Mouse (Mus musculus): Measurements from ENCODE around the gene Gpalpp1. TPM values are rescaled to one million over a fixed set of nuclear protein-coding genes. Genes with fewer than 3 reads are reported as not detected.

Gpalpp1 gene
- polyA plus RNA-seq, 1 experiment from 2014 or later = 12.2 TPM

DNA sequence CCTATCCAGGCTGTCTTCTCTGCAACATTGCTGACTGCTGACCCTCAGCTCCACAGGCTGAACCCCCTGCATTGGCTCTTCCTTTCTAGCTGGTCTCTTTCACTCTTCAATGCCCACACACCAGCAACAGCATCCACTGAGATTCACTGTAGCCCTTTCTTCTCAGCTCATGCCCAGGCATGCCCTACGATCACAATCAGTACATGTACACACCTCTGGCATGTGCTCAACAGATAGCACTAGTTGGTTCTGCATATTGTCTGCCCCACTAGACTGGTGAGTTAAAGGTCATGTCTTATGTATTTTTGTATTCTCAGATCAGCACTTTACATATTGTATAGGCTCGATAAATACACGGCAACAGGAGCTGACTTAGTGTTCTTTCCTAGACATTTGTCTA lies 26.4 kb downstream of the Gpalpp1 start:
- Histone ChIP-seq H3K9me3 (no peaks in the 10 kb centered on the region), H3K9ac (no peak overlapping the region), H3K27me3 (no peaks in the 10 kb centered on the region), H3K4me3 (no peak overlapping the region), H3K4me1 (replicated peaks) (no peaks in the 10 kb centered on the region), H3K27ac (replicated peaks) (no peak overlapping the region), H3K36me3 (peaks cover 7% of the 10 kb centered on the region), H3K4me2 (no peak overlapping the region)
- no peak for ATAC-seq (ENCODE audit: low FRiP score, low read depth)
- 87% methylated on average over 3 of the region's 3 CpGs for WGBS

DNA sequence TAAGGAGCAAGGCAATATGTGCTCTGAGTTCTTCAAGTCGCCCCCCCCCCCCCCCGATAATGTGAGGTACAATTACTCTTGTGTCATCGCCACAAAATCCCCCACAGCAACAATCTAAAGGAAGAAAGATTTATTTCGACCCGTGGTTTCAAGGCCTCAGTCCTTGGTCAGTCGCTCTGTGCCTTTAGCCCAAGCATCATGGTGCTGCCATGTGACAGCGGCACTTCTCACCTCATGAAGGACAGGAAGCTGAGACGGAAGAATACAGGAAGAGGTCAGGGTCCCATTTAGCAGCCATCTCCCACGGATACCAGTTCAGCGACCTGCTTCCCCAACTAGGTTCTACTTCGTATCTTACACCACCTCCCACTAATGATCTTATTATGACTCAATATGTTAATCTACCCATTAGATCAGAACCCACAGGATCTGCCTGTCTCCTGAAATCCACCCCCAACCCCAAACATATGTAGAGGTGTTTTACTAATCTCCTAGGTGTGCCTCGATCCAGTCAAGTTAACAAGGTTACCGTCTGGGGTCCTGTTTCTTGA lies 28.4 kb downstream of the Gpalpp1 start:
- Histone ChIP-seq H3K4me3 (no peak overlapping the region), H3K27ac (replicated peaks) (no peak overlapping the region), H3K9me3 (no peaks in the 10 kb centered on the region), H3K9ac (no peak overlapping the region), H3K36me3 (0 out of 2 replicates have a peak, but pooled peaks cover 3% of the 10 kb centered on the region), H3K4me1 (replicated peaks) (no peaks in the 10 kb centered on the region), H3K4me2 (no peak overlapping the region), H3K27me3 (no peaks in the 10 kb centered on the region)
- 87% methylated on average over 13 of the region's 13 CpGs for WGBS
- ATAC-seq (ENCODE audit: low FRiP score, low read depth) = no peak

DNA sequence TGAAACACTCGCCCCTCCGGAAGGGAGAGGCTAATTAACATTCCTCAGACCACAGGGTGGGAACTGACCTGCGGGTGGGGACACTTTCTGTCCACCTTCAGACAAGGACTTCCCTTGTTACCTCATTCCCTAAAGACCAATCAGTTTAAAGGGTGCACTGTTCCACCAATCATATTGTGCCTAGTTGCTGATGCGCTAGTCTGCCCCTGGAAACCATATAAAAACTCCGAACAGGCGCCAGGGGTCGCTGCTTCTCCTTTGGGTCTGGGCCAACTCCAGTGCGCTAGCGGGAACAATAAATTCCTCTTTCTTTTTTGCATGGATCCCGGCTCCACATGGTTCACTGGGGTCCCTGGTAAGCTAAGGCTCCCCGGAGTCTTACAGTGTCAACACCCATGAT lies 29.1 kb downstream of the Gpalpp1 start:
- H3K4me2 ChIP-seq = no peak overlapping the region
- H3K9me3 ChIP-seq = no peaks in the 10 kb centered on the region
- no peak overlapping the region for H3K9ac ChIP-seq
- H3K27ac ChIP-seq (replicated peaks) = no peak overlapping the region
- no peaks in the 10 kb centered on the region for H3K36me3 ChIP-seq
- H3K4me1 ChIP-seq (replicated peaks) = peaks cover 7% of the 10 kb centered on the region
- WGBS = 66% methylated on average over 11 of the region's 11 CpGs
- no peaks in the 10 kb centered on the region for H3K27me3 ChIP-seq
- ATAC-seq (ENCODE audit: low FRiP score, low read depth) = no peak
- H3K4me3 ChIP-seq = no peak overlapping the region

DNA sequence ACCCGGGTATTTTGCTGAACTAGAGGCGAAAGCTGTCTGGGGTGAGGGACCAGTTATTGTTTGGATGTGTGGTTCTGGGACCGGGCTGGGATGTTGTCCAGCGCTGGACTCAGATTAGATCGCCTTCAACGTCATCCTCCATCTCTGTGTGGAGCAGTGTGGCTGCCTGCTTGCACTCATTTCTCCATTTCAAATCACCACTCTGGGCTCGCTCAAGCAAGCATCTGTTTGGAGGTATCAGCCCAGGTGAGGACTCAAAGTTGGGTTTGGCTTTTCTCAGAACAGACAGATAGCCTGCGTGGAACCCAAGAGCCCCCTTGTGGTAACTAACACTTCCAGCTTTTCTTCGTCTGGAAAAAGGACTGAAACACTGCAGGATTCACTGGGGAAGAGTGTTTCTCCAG lies 33.5 kb downstream of the Gpalpp1 start:
- H3K9me3 ChIP-seq = no peaks in the 10 kb centered on the region
- 39% methylated on average over 9 of the region's 9 CpGs for WGBS
- no peaks in the 10 kb centered on the region for H3K27me3 ChIP-seq
- no peak overlapping the region for H3K9ac ChIP-seq
- H3K4me3 ChIP-seq = no peak overlapping the region
- peak overlapping the region; percentile 55 for H3K27ac ChIP-seq (replicated peaks)
- H3K4me1 ChIP-seq (replicated peaks) = peaks cover 14% of the 10 kb centered on the region
- ATAC-seq (ENCODE audit: low FRiP score, low read depth) = peak; percentile 73; the same call in 1 of the 2 replicates
- H3K4me2 ChIP-seq = peak overlapping the region; percentile 30
- H3K36me3 ChIP-seq = no peaks in the 10 kb centered on the region

DNA sequence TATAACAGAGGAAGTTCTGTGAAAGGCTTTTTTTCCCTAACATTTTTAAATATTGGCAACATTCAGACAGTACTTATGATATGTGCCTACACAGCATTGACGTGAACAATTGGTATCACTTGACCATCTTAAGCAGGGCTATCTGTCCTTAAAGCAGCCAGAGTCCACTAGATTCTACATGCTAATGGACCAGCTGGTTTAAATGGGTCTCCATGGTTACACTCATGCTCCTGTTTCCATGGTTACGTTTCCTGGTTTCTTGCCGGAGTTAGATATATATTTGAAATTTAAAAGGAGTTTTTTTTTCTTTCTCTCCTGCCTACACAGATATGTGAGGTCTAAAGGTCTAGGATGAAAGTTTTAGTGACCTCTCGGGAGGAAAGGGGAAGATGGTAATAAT lies 34.0 kb downstream of the Gpalpp1 start:
- peak; percentile 68 for ATAC-seq (ENCODE audit: low FRiP score, low read depth)
- Histone ChIP-seq H3K4me1 (replicated peaks) (peaks cover 14% of the 10 kb centered on the region), H3K9ac (no peak overlapping the region), H3K27me3 (no peaks in the 10 kb centered on the region), H3K27ac (replicated peaks) (peak overlapping the region; percentile 55), H3K4me3 (no peak overlapping the region), H3K4me2 (peak overlapping the region; percentile 30; the same call in 1 of the 2 replicates), H3K9me3 (no peaks in the 10 kb centered on the region), H3K36me3 (no peaks in the 10 kb centered on the region)
- WGBS = 33% methylated on average over 4 of the region's 4 CpGs

DNA sequence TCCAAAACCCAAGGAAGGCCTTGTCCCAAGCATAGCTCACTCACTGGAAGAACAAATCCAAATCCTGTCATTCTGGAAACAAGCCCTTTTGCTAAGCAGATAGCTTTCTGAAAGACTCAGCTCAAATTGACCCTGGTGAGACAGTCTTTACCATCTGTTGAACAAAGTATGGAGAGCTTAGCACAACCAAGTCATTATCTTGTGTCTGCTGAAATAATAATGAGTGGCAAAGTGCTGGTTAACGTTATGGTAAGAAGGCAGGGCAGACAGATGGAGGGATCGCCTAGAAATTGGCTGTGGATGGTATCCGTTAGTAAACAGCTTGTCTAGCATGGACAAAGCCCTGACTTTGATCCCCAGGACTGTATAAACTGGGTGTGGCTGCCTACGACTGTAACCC lies 34.8 kb downstream of the Gpalpp1 start:
- Histone ChIP-seq H3K27ac (replicated peaks) (peak overlapping the region; percentile 55; the same call in 1 of the 2 replicates), H3K9me3 (no peaks in the 10 kb centered on the region), H3K36me3 (no peaks in the 10 kb centered on the region), H3K9ac (no peak overlapping the region), H3K4me3 (no peak overlapping the region), H3K27me3 (no peaks in the 10 kb centered on the region), H3K4me1 (replicated peaks) (peaks cover 14% of the 10 kb centered on the region), H3K4me2 (no peak overlapping the region)
- ATAC-seq (ENCODE audit: low FRiP score, low read depth) = no peak
- 51% methylated on average over 4 of the region's 4 CpGs for WGBS

DNA sequence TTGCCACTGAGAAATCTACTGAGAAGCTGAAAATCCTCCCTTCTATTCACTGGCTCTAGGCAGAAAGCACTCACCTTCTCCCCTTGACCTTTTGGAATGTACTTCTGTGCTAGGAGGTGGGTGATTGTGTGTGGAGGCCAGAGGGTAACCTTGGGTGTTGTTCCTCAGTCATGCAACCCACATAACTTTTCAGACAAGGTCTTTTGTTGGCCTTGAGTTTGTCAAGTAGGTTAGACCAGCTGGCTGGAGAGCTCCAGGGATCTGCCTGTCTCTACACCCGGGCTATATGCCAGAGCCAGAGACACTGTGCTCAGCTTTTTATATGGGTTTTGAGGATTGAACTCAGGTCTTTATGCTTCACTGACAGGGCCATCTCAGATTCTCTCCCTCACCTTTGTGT lies 36.4 kb downstream of the Gpalpp1 start:
- H3K9ac ChIP-seq = no peak overlapping the region
- H3K9me3 ChIP-seq = no peaks in the 10 kb centered on the region
- H3K4me2 ChIP-seq = no peak overlapping the region
- H3K27me3 ChIP-seq = no peaks in the 10 kb centered on the region
- peaks cover 14% of the 10 kb centered on the region for H3K4me1 ChIP-seq (replicated peaks)
- ATAC-seq (ENCODE audit: low FRiP score, low read depth) = no peak
- 91% methylated on average over 1 of the region's 1 CpGs for WGBS
- H3K27ac ChIP-seq (replicated peaks) = no peak overlapping the region
- H3K36me3 ChIP-seq = no peaks in the 10 kb centered on the region
- no peak overlapping the region for H3K4me3 ChIP-seq

DNA sequence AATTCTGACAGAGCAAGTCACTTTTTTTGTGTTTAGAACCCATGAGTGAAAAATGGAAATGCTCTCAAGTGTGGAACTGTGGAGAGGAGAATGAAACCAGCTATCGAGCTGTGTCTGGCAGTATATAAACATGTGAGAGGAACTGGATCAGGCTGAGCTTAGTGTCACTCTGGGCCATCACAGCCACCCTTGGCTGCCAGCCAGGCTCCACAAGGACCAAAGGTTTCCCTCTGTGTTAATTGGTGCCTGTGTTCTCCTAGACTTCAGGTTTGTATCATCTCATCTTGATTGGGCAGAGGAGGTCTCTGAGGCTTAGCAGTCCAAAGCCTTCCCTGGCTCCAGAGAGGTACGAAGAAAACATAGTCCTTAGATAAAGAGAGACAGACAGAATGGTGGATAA lies 37.9 kb downstream of the Gpalpp1 start:
- H3K4me3 ChIP-seq = no peak overlapping the region
- H3K27me3 ChIP-seq = no peaks in the 10 kb centered on the region
- H3K4me2 ChIP-seq = no peak overlapping the region
- H3K36me3 ChIP-seq = no peaks in the 10 kb centered on the region
- no peak overlapping the region for H3K9ac ChIP-seq
- peaks cover 14% of the 10 kb centered on the region for H3K4me1 ChIP-seq (replicated peaks)
- ATAC-seq (ENCODE audit: low FRiP score, low read depth) = no peak
- WGBS = 75% methylated on average over 2 of the region's 2 CpGs
- no peak overlapping the region for H3K27ac ChIP-seq (replicated peaks)
- H3K9me3 ChIP-seq = no peaks in the 10 kb centered on the region

DNA sequence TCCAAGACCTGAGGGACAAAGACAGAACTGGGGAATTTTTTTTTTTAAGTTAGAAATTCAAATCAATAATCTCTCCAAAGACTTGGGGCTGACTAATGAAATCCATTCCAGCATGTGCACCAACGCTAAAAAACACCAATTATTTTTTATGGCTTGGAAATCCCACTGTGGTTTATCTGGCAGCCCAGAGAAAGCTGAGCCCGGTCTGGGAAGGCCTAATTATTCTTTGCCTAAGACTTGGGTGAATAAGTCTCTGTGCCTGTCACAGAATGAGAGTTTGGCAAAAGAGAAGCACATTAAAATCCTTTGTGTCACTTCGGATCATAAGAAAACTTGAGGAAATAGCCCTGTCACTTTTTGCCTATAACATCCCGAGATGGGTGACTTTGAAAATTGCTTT lies 41.3 kb downstream of the Gpalpp1 start:
- H3K27me3 ChIP-seq = no peaks in the 10 kb centered on the region
- WGBS = 55% methylated on average over 4 of the region's 4 CpGs
- H3K36me3 ChIP-seq = no peaks in the 10 kb centered on the region
- H3K27ac ChIP-seq (replicated peaks) = no peak overlapping the region
- H3K9me3 ChIP-seq = no peaks in the 10 kb centered on the region
- no peak overlapping the region for H3K9ac ChIP-seq
- no peak overlapping the region for H3K4me3 ChIP-seq
- ATAC-seq (ENCODE audit: low FRiP score, low read depth) = no peak
- H3K4me2 ChIP-seq = no peak overlapping the region
- no peaks in the 10 kb centered on the region for H3K4me1 ChIP-seq (replicated peaks)

DNA sequence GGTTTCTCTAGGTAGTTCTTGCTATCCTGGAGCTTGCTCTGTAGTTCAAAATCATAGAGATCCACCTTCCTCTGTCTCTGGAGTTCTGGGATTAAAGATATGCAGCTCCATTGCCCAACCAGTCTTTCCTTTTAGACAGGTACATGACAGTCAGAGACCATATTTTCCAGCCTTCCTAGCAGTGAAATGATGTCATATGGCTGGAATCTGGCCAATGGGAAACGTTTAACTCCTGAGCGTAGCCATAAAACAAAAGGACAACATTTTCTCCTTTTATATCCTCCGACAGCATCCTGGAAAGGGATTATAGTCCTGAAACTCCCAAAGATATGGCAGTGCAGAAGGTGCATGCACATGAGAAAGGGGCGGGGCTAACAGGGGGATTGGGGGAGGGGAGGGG lies 42.3 kb downstream of the Gpalpp1 start:
- Histone ChIP-seq H3K9ac (no peak overlapping the region), H3K4me3 (no peak overlapping the region), H3K4me2 (no peak overlapping the region), H3K27me3 (no peaks in the 10 kb centered on the region), H3K9me3 (no peaks in the 10 kb centered on the region), H3K36me3 (no peaks in the 10 kb centered on the region), H3K4me1 (replicated peaks) (no peaks in the 10 kb centered on the region), H3K27ac (replicated peaks) (no peak overlapping the region)
- no peak for ATAC-seq (ENCODE audit: low FRiP score, low read depth)
- 67% methylated on average over 4 of the region's 4 CpGs for WGBS

DNA sequence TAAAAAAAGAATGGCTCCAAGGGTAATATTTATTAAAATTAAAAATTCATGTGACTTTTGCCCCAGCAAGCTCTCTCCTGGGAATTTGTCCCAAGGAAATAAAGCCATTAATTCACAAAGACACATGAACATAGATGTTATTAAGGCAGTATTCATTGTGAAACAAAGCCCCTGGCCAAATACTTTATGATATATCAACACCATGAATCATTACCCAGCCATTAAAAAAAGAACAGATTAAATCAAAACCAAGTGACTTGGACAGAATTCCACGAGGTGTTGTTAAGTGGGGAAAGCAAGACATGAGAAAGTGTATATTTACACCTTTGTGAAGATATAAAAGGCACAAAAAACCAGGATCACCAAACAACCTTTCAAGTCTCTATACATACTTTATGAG lies 43.3 kb downstream of the Gpalpp1 start:
- Histone ChIP-seq H3K27ac (replicated peaks) (no peak overlapping the region), H3K4me1 (replicated peaks) (no peaks in the 10 kb centered on the region), H3K9ac (no peak overlapping the region), H3K27me3 (no peaks in the 10 kb centered on the region), H3K36me3 (no peaks in the 10 kb centered on the region), H3K4me2 (no peak overlapping the region), H3K4me3 (no peak overlapping the region), H3K9me3 (no peaks in the 10 kb centered on the region)
- no peak for ATAC-seq (ENCODE audit: low FRiP score, low read depth)
- WGBS = 50% methylated on average over 1 of the region's 1 CpGs

DNA sequence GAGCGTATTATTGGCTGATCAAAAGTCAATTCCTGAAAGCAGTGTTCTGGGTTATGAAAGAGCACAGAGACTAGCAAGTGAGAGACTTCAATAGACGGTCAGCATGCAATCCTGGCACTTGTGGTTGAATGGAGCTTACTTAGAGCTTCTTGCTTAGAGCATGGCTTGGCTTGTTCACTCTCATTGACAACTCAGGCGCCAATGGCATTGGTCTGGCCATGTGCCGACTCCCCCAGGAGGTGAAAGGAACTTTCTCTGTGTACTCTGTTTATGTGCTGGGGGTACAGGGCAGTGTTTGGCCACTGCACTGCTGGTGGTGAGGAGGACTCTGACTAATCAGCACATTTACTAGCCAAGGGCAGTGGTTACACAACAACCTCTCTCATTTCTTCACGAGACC lies 51.1 kb downstream of the Gpalpp1 start:
- no peak for ATAC-seq (ENCODE audit: low FRiP score, low read depth)
- no peak overlapping the region for H3K27ac ChIP-seq (replicated peaks)
- no peak overlapping the region for H3K9ac ChIP-seq
- no peaks in the 10 kb centered on the region for H3K27me3 ChIP-seq
- WGBS = 82% methylated on average over 5 of the region's 5 CpGs
- H3K36me3 ChIP-seq = no peaks in the 10 kb centered on the region
- no peaks in the 10 kb centered on the region for H3K4me1 ChIP-seq (replicated peaks)
- H3K9me3 ChIP-seq = no peaks in the 10 kb centered on the region
- H3K4me3 ChIP-seq = no peak overlapping the region
- H3K4me2 ChIP-seq = no peak overlapping the region

DNA sequence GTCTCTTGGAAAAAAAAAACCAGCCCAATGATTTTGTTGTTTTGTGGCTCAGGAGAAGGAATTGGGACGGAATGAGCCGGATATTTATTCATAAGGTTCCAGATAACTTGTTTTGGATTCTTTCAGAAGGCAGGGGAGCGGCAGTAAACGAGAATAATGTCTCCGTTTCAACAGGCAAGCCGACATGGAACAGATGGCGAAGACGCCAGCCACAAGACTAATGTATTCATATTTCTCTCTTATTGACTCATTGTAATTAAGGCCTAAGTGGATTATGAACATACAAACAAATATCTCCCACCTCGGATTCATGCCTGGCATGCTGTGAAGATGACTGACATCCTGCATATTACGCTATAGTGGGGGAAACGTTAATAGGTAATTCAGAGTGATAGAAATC lies 56.8 kb downstream of the Gpalpp1 start:
- 50% methylated on average over 11 of the region's 11 CpGs for WGBS
- Histone ChIP-seq H3K4me2 (no peak overlapping the region), H3K36me3 (no peaks in the 10 kb centered on the region), H3K9me3 (no peaks in the 10 kb centered on the region), H3K27me3 (no peaks in the 10 kb centered on the region), H3K9ac (no peak overlapping the region), H3K4me1 (replicated peaks) (0 out of 2 replicates have a peak, but pooled peaks cover 2% of the 10 kb centered on the region), H3K27ac (replicated peaks) (peak overlapping the region; percentile 9; the same call in 1 of the 2 replicates), H3K4me3 (no peak overlapping the region)
- ATAC-seq (ENCODE audit: low FRiP score, low read depth) = 0 out of 2 replicates have a peak, but pooled peaks have one; percentile 34
